ENCODE assay signal across 26 mouse cellular contexts in genomic region chr6:121526121-121526520, GRCm38 (mm10). TPM values are rescaled to one million over a fixed set of nuclear protein-coding genes. Genes with fewer than 3 reads are reported as not detected.
"Had no signal": no experiment of that assay in that cellular context is flagged by ENCODE, and none has a peak within 500 bp of the region (broad histone marks: within the 10 kb centered on the region; RNA-seq: fewer than 3 reads in every experiment).

No protein-coding gene starts in this region.

- H3K4me3 ChIP-seq: layer of hippocampus, adult 2 months; left cerebral cortex, adult 2 months; limb, embryonic 13.5 days; liver, embryonic 13.5 days; midbrain, embryonic 12.5 days; midbrain, embryonic 15.5 days; neural tube, embryonic 12.5 days; neural tube, embryonic 15.5 days; stomach, embryonic 15.5 days had no signal

- DNase-seq: kidney, adult 2 months; kidney, postnatal 25 days; layer of hippocampus, adult 9-11 months; liver; liver, embryonic 13.5 days; lung, adult 2 months; lung, postnatal 14 days; right cerebral cortex, adult 18-20 months; right cerebral cortex, postnatal 25 days; spleen, adult 18-20 months; thymus, adult 2 months; thymus, postnatal 14 days; thymus, postnatal 4 days had no signal

- H3K9ac ChIP-seq: limb, embryonic 13.5 days; liver, embryonic 13.5 days; midbrain, embryonic 12.5 days; midbrain, embryonic 15.5 days; neural tube, embryonic 12.5 days; neural tube, embryonic 15.5 days; stomach, embryonic 15.5 days had no signal

- H3K4me1 ChIP-seq: limb, embryonic 13.5 days; liver, embryonic 13.5 days; midbrain, embryonic 15.5 days; stomach, embryonic 15.5 days had no signal

- H3K27me3 ChIP-seq: limb, embryonic 13.5 days; liver, embryonic 13.5 days; midbrain, embryonic 15.5 days; neural tube, embryonic 12.5 days; neural tube, embryonic 15.5 days; stomach, embryonic 15.5 days had no signal

- H3K27ac ChIP-seq: kidney, postnatal 0 days; layer of hippocampus, adult 2 months; left cerebral cortex, adult 2 months; limb, embryonic 13.5 days; liver, embryonic 13.5 days; macrophage; midbrain, embryonic 12.5 days; midbrain, embryonic 15.5 days; neural tube, embryonic 12.5 days; neural tube, embryonic 15.5 days; stomach, embryonic 15.5 days had no signal

- H3K9me3 ChIP-seq: limb, embryonic 13.5 days; liver, embryonic 13.5 days; midbrain, embryonic 12.5 days; midbrain, embryonic 15.5 days; neural tube, embryonic 12.5 days; neural tube, embryonic 15.5 days; stomach, embryonic 15.5 days had no signal

- H3K36me3 ChIP-seq: limb, embryonic 13.5 days; liver, embryonic 13.5 days; midbrain, embryonic 12.5 days; midbrain, embryonic 15.5 days; neural tube, embryonic 12.5 days; neural tube, embryonic 15.5 days; stomach, embryonic 15.5 days had no signal

RNA-seq across cellular contexts. Expression of gene Iqsec3, which starts 52.6 kb away (rescaled TPM):
- total RNA-seq: megakaryocyte, adult 5-6 weeks had no signal
- polyA plus RNA-seq: liver, embryonic 13.5 days; liver, embryonic 16.5 days; lung, embryonic 16.5 days; macrophage had no signal
